Mouse (Mus musculus) lung, postnatal 0 days (tissue): ENCODE data around the gene Nsmce3.

Source experiments
- CTCF ChIP-seq: IDR thresholded peaks from 2 replicates; pipeline ENCODE4 v1.5.1; 2016; ENCODE audit warnings: antibody characterized with exemption, mild to moderate bottlenecking
- EP300 ChIP-seq: IDR thresholded peaks from 2 replicates; pipeline ENCODE4 v1.6.1; 2016; ENCODE audit warnings: antibody characterized with exemption, mild to moderate bottlenecking, control low read depth

- TF ChIP-seq CTCF: no peak
- no peak for TF ChIP-seq EP300
Measured at GRCm38 (mm10) chr7:64921189-64921588, 48.4 kb upstream of the Nsmce3 start.
